Mouse (Mus musculus) MEL (cell line): ENCODE measurements at regions not wholly inside any gene's neighbourhood (a gene's known extent, or its start where the extent isn't known, plus 50 kb on each side); places are given as distances from the start of the nearest gene placed in this dataset.

Source experiments
- DNase-seq: peaks from one replicate; pipeline ENCODE4 v3.0.0; 2011; ENCODE audit warnings: low read depth, low spot score
- H3K27ac ChIP-seq: 2 replicates; pipeline ENCODE4 v1.5.1; 2012; ENCODE audit warnings: low read depth, mild to moderate bottlenecking, control low read depth, low read length, moderate library complexity; ENCODE audit not compliant: control insufficient read depth
- H3K27me3 ChIP-seq, 2 experiments: fragments of 150-350 bp in 1 of 2; sonication (generic) in 1 of 2; 2 replicates each; pipeline ENCODE4 v1.6.1; 2012; ENCODE audit warnings: low read length in 2 of 2, mild to moderate bottlenecking in 2 of 2, improper control_type of control experiment in 1 of 2, moderate library complexity in 1 of 2; ENCODE audit not compliant: insufficient read depth in 2 of 2, control insufficient read depth in 1 of 2
- H3K36me3 ChIP-seq, 2 experiments: 2 replicates each; pipeline ENCODE4 v1.6.1; 2012 to 2014; ENCODE audit warnings: low read length in 2 of 2, improper control_type of control experiment in 1 of 2, inconsistent platforms in 1 of 2, mild to moderate bottlenecking in 1 of 2; ENCODE audit not compliant: insufficient read depth in 2 of 2, control insufficient read depth in 1 of 2
- H3K4me1 ChIP-seq, 2 experiments: fragments of 150-350 bp in 1 of 2; sonication (generic) in 1 of 2; 2 replicates each; pipeline ENCODE4 v1.6.1; 2012; ENCODE audit warnings: low read length in 2 of 2, improper control_type of control experiment in 1 of 2, mild to moderate bottlenecking in 1 of 2; ENCODE audit not compliant: insufficient read depth in 2 of 2, control insufficient read depth in 1 of 2
- H3K4me3 ChIP-seq, 2 experiments: fragments of 150-350 bp in 1 of 2; sonication (generic) in 1 of 2; 2 replicates each; pipeline ENCODE4 v1.5.1; 2012; ENCODE audit warnings: low read depth in 2 of 2, low read length in 2 of 2, mild to moderate bottlenecking in 2 of 2, moderate library complexity in 2 of 2, control low read depth in 1 of 2, improper control_type of control experiment in 1 of 2; ENCODE audit not compliant: control insufficient read depth in 1 of 2, insufficient read depth in 1 of 2
- H3K79me2 ChIP-seq: 2 replicates; pipeline ENCODE4 v1.6.1; 2012; ENCODE audit warnings: mild to moderate bottlenecking, low read length, moderate library complexity; ENCODE audit not compliant: control insufficient read depth, poor library complexity, insufficient read depth
- H3K9ac ChIP-seq: 2 replicates; pipeline ENCODE4 v1.6.1; 2012; ENCODE audit warnings: low read depth, mild to moderate bottlenecking, control low read depth, low read length, moderate library complexity; ENCODE audit not compliant: control insufficient read depth, poor library complexity, severe bottlenecking
- H3K9me3 ChIP-seq: fragments of 150-350 bp; sonication (generic); replicated peaks from 2 replicates; pipeline ENCODE4 v1.6.1; 2012; ENCODE audit warnings: mild to moderate bottlenecking, low read length, improper control_type of control experiment, moderate library complexity; ENCODE audit not compliant: insufficient read depth
- BHLHE40 ChIP-seq: IDR thresholded peaks from 2 replicates; pipeline ENCODE4 v1.6.1; 2012; ENCODE audit warnings: low read depth, mild to moderate bottlenecking, inconsistent platforms, low read length, improper control_type of control experiment, borderline replicate concordance
- CHD1 ChIP-seq: IDR thresholded peaks from 2 replicates; pipeline ENCODE4 v1.6.1; 2012; ENCODE audit warnings: low read depth, mild to moderate bottlenecking, inconsistent platforms, low read length, improper control_type of control experiment
- CHD2 ChIP-seq: IDR thresholded peaks from 2 replicates; pipeline ENCODE4 v1.6.1; 2011; ENCODE audit warnings: low read length, improper control_type of control experiment
- ELF1 ChIP-seq: IDR thresholded peaks from 2 replicates; pipeline ENCODE4 v1.6.1; 2014; ENCODE audit warnings: low read depth, mild to moderate bottlenecking, inconsistent platforms, low read length, improper control_type of control experiment, moderate library complexity
- GABPA ChIP-seq: IDR thresholded peaks from 2 replicates; pipeline ENCODE4 v1.6.1; 2012; ENCODE audit warnings: low read depth, mild to moderate bottlenecking, inconsistent platforms, low read length, improper control_type of control experiment, moderate library complexity
- GATA1 ChIP-seq: IDR thresholded peaks from 2 replicates; pipeline ENCODE4 v1.6.1; 2011; ENCODE audit warnings: low read depth, low read length, improper control_type of control experiment
- KAT2A ChIP-seq: conservative IDR thresholded peaks from 2 replicates; pipeline ENCODE4 v1.6.1; 2012; ENCODE audit warnings: low read depth, low read length, improper control_type of control experiment, inconsistent platforms
- MYB ChIP-seq: IDR thresholded peaks from 2 replicates; pipeline ENCODE4 v1.6.1; 2011; ENCODE audit warnings: mild to moderate bottlenecking, low read depth, low read length, improper control_type of control experiment
- MYC ChIP-seq: IDR thresholded peaks from 2 replicates; pipeline ENCODE4 v1.6.1; 2011; ENCODE audit warnings: low read depth, mild to moderate bottlenecking, low read length, improper control_type of control experiment, moderate library complexity
- NELFE ChIP-seq: IDR thresholded peaks from 2 replicates; pipeline ENCODE4 v1.6.1; 2011; ENCODE audit warnings: low read depth, low read length, improper control_type of control experiment
- POLR2AphosphoS5 ChIP-seq: IDR thresholded peaks from 2 replicates; pipeline ENCODE4 v1.6.1; 2012; ENCODE audit warnings: low read depth, borderline replicate concordance, mild to moderate bottlenecking, inconsistent platforms, low read length, moderate library complexity, mixed read lengths
- RCOR1 ChIP-seq: IDR thresholded peaks from 2 replicates; pipeline ENCODE4 v1.6.1; 2012; ENCODE audit warnings: low read depth, mild to moderate bottlenecking, inconsistent platforms, low read length, improper control_type of control experiment
- SIN3A ChIP-seq: IDR thresholded peaks from 2 replicates; pipeline ENCODE4 v1.6.1; 2012; ENCODE audit warnings: low read length, improper control_type of control experiment, inconsistent platforms
- SMC3 ChIP-seq: IDR thresholded peaks from 2 replicates; pipeline ENCODE4 v1.6.1; 2011; ENCODE audit warnings: low read depth, low read length, improper control_type of control experiment
- TAL1 ChIP-seq: IDR thresholded peaks from 2 replicates; pipeline ENCODE4 v1.6.1; 2012; ENCODE audit warnings: mild to moderate bottlenecking, inconsistent platforms, low read length, moderate library complexity, mixed read lengths
- TBP ChIP-seq: IDR thresholded peaks from 2 replicates; pipeline ENCODE4 v1.8.0; 2011; ENCODE audit warnings: low read depth, low read length, improper control_type of control experiment
- TCF12 ChIP-seq: IDR thresholded peaks from 2 replicates; pipeline ENCODE4 v1.6.1; 2014; ENCODE audit warnings: low read depth, mild to moderate bottlenecking, inconsistent platforms, low read length, improper control_type of control experiment, moderate library complexity
- UBTF ChIP-seq: IDR thresholded peaks from 2 replicates; pipeline ENCODE4 v1.6.1; 2012; ENCODE audit warnings: low read depth, mild to moderate bottlenecking, inconsistent platforms, low read length, improper control_type of control experiment, moderate library complexity, borderline replicate concordance; ENCODE audit not compliant: insufficient read depth
- USF1 ChIP-seq: IDR thresholded peaks from 2 replicates; pipeline ENCODE4 v1.6.1; 2014; ENCODE audit warnings: low read depth, mild to moderate bottlenecking, inconsistent platforms, low read length, improper control_type of control experiment, moderate library complexity
- USF2 ChIP-seq, 2 experiments: IDR thresholded peaks; 2 replicates each; pipeline ENCODE4 v1.6.1; 2011 to 2012; ENCODE audit warnings: improper control_type of control experiment in 2 of 2, low read length in 2 of 2, borderline replicate concordance in 1 of 2, inconsistent platforms in 1 of 2, low read depth in 1 of 2, mild to moderate bottlenecking in 1 of 2; ENCODE audit not compliant: insufficient read depth in 1 of 2
- ZC3H11A ChIP-seq: IDR thresholded peaks from 2 replicates; pipeline ENCODE4 v1.6.1; 2012; ENCODE audit warnings: low read depth, mild to moderate bottlenecking, inconsistent platforms, low read length, improper control_type of control experiment
- ZMIZ1 ChIP-seq: IDR thresholded peaks from 2 replicates; pipeline ENCODE4 v1.6.1; 2012; ENCODE audit warnings: low read depth, mild to moderate bottlenecking, inconsistent platforms, low read length, improper control_type of control experiment, moderate library complexity
- ZNF384 ChIP-seq: IDR thresholded peaks from 2 replicates; pipeline ENCODE4 v1.6.1; 2012; ENCODE audit warnings: low read depth, mild to moderate bottlenecking, inconsistent platforms, low read length, improper control_type of control experiment

GRCm38 (mm10) chr14:48594334-48594733 lies 79.3 kb downstream of the Otx2 start:
- DNase-seq = no peak
- Histone ChIP-seq H3K9me3 (no peaks in the 10 kb centered on the region), H3K79me2 (no peaks in the 10 kb centered on the region), H3K36me3 (no peaks in the 10 kb centered on the region), H3K9ac (no peak overlapping the region), H3K4me1 (no peaks in the 10 kb centered on the region), H3K4me3 (no peak overlapping the region), H3K27me3 (peaks cover 0 to 4% of the 10 kb centered on the region in 2 experiments; a peak in 2 of 4 replicates), H3K27ac (no peak overlapping the region)
- TF ChIP-seq GATA1 (no peak), GABPA (no peak), RCOR1 (no peak), USF1 (no peak), CHD1 (no peak), TCF12 (no peak), SIN3A (no peak), KAT2A (no peak), ELF1 (no peak), USF2 (IDR thresholded peaks at IDR 0.05; ENCODE audit: borderline replicate concordance in 1 of 2, insufficient read depth in 1 of 2, low read depth in 1 of 2, low read length in 2 of 2) (no peak), ZC3H11A (no peak)

GRCm38 (mm10) chr14:48593363-48593762 lies 80.3 kb downstream of the Otx2 start:
- Histone ChIP-seq H3K27me3 (peaks cover 0 to 4% of the 10 kb centered on the region in 2 experiments; a peak in 2 of 4 replicates), H3K4me1 (no peaks in the 10 kb centered on the region), H3K36me3 (no peaks in the 10 kb centered on the region), H3K9me3 (no peaks in the 10 kb centered on the region), H3K79me2 (no peaks in the 10 kb centered on the region), H3K27ac (no peak overlapping the region), H3K9ac (no peak overlapping the region), H3K4me3 (no peak overlapping the region)
- no peak for DNase-seq
- no peak for TF ChIP-seq ZNF384
- no peak for TF ChIP-seq TBP
- TF ChIP-seq POLR2AphosphoS5 = no peak
- no peak for TF ChIP-seq MYC
- no peak for TF ChIP-seq ELF1
- no peak for TF ChIP-seq SIN3A
- no peak for TF ChIP-seq TAL1
- no peak for TF ChIP-seq CHD2
- TF ChIP-seq GATA1 = no peak
- no peak for TF ChIP-seq NELFE
- TF ChIP-seq USF1 = no peak
- TF ChIP-seq MYB = no peak
- TF ChIP-seq KAT2A = no peak
- TF ChIP-seq USF2 (IDR thresholded peaks at IDR 0.05; ENCODE audit: borderline replicate concordance in 1 of 2, insufficient read depth in 1 of 2, low read depth in 1 of 2, low read length in 2 of 2) = no peak
- no peak for TF ChIP-seq SMC3
- no peak for TF ChIP-seq BHLHE40
- TF ChIP-seq ZMIZ1 = no peak
- TF ChIP-seq UBTF = no peak
